Mouse (Mus musculus): ENCODE results near the gene Dnajb1. TPM values are rescaled to one million over a fixed set of nuclear protein-coding genes. Genes with fewer than 3 reads are reported as not detected.

Dnajb1 gene
- polyA plus RNA-seq, 1 experiment from 2014 or later, result 78.3 TPM

- 96% methylated on average over 5 of the region's 5 CpGs for WGBS
- DNase-seq (ENCODE audit: low spot score), result no peak
- Histone ChIP-seq H3K27ac (replicated peaks) (no peak overlapping the region), H3K27me3 (replicated peaks; ENCODE audit: low read depth, poor library complexity, severe bottlenecking) (no peaks in the 10 kb centered on the region), H3K36me3 (replicated peaks) (peaks cover 77% of the 10 kb centered on the region), H3K4me1 (peaks cover 58% of the 10 kb centered on the region), H3K9me3 (no peaks in the 10 kb centered on the region), H3K4me3 (no peak overlapping the region)
Measured at GRCm38 (mm10) chr8:83572246-83572812, 35.7 kb upstream of the Dnajb1 start.

- WGBS, result 83% methylated on average over 18 of the region's 18 CpGs
- H3K27ac ChIP-seq (replicated peaks), result no peak overlapping the region
- H3K27me3 ChIP-seq (replicated peaks; ENCODE audit: low read depth, poor library complexity, severe bottlenecking), result no peaks in the 10 kb centered on the region
- no peak overlapping the region for H3K4me3 ChIP-seq
- peaks cover 57% of the 10 kb centered on the region for H3K4me1 ChIP-seq
- DNase-seq (ENCODE audit: low spot score), result no peak
- H3K36me3 ChIP-seq (replicated peaks), result peaks cover 79% of the 10 kb centered on the region
- no peaks in the 10 kb centered on the region for H3K9me3 ChIP-seq
Measured at GRCm38 (mm10) chr8:83573140-83573875, 34.7 kb upstream of the Dnajb1 start.

- H3K36me3 ChIP-seq (replicated peaks), result peaks cover 83% of the 10 kb centered on the region
- whole genome bisulfite sequencing, result 89% methylated on average over 15 of the region's 15 CpGs
- H3K4me1 ChIP-seq, result peaks cover 67% of the 10 kb centered on the region
- H3K27me3 ChIP-seq (replicated peaks; ENCODE audit: low read depth, poor library complexity, severe bottlenecking), result no peaks in the 10 kb centered on the region
- H3K9me3 ChIP-seq, result no peaks in the 10 kb centered on the region
- H3K27ac ChIP-seq (replicated peaks), result no peak overlapping the region
- no peak overlapping the region for H3K4me3 ChIP-seq
- DNase-seq (ENCODE audit: low spot score), result no peak
Measured at GRCm38 (mm10) chr8:83574631-83575315, 33.2 kb upstream of the Dnajb1 start.

GRCm38 (mm10) chr8:83575561-83576515, 32.2 kb upstream of the Dnajb1 start:
- H3K9me3 ChIP-seq, result no peaks in the 10 kb centered on the region
- no peak overlapping the region for H3K27ac ChIP-seq (replicated peaks)
- no peaks in the 10 kb centered on the region for H3K27me3 ChIP-seq (replicated peaks; ENCODE audit: low read depth, poor library complexity, severe bottlenecking)
- H3K4me1 ChIP-seq, result peaks cover 75% of the 10 kb centered on the region
- 73% methylated on average over 17 of the region's 17 CpGs for WGBS
- H3K4me3 ChIP-seq, result no peak overlapping the region
- peaks cover 83% of the 10 kb centered on the region for H3K36me3 ChIP-seq (replicated peaks)
- DNase-seq (ENCODE audit: low spot score), result no peak

GRCm38 (mm10) chr8:83576516-83576895, 31.5 kb upstream of the Dnajb1 start:
- Histone ChIP-seq H3K36me3 (replicated peaks) (peaks cover 81% of the 10 kb centered on the region), H3K4me3 (no peak overlapping the region), H3K27me3 (replicated peaks; ENCODE audit: low read depth, poor library complexity, severe bottlenecking) (no peaks in the 10 kb centered on the region), H3K27ac (replicated peaks) (no peak overlapping the region), H3K4me1 (peaks cover 82% of the 10 kb centered on the region), H3K9me3 (no peaks in the 10 kb centered on the region)
- DNase-seq (ENCODE audit: low spot score), result no peak
- 55% methylated on average over 4 of the region's 4 CpGs for WGBS

GRCm38 (mm10) chr8:83576921-83577320, 31.1 kb upstream of the Dnajb1 start:
- 42% methylated on average over 4 of the region's 4 CpGs for WGBS
- Histone ChIP-seq H3K9me3 (no peaks in the 10 kb centered on the region), H3K36me3 (replicated peaks) (peaks cover 77% of the 10 kb centered on the region), H3K27ac (replicated peaks) (peak overlapping the region; percentile 44; the same call in 1 of the 2 replicates), H3K4me1 (peaks cover 84% of the 10 kb centered on the region), H3K27me3 (replicated peaks; ENCODE audit: low read depth, poor library complexity, severe bottlenecking) (no peaks in the 10 kb centered on the region), H3K4me3 (peak overlapping the region; percentile 33; the same call in 1 of the 2 replicates)
- DNase-seq (ENCODE audit: low spot score), result no peak

- Histone ChIP-seq H3K36me3 (replicated peaks) (peaks cover 76% of the 10 kb centered on the region), H3K4me1 (peaks cover 88% of the 10 kb centered on the region), H3K27me3 (replicated peaks; ENCODE audit: low read depth, poor library complexity, severe bottlenecking) (no peaks in the 10 kb centered on the region), H3K4me3 (peak overlapping the region; percentile 33; the same call in 1 of the 2 replicates), H3K9me3 (no peaks in the 10 kb centered on the region), H3K27ac (replicated peaks) (peak overlapping the region; percentile 44; the same call in 1 of the 2 replicates)
- 55% methylated on average over 9 of the region's 9 CpGs for WGBS
- peak; percentile 23 for DNase-seq (ENCODE audit: low spot score)
Measured at GRCm38 (mm10) chr8:83577384-83577791, 30.6 kb upstream of the Dnajb1 start.

GRCm38 (mm10) chr8:83578131-83579055, 29.6 kb upstream of the Dnajb1 start:
- Histone ChIP-seq H3K4me1 (peaks cover 89% of the 10 kb centered on the region), H3K36me3 (replicated peaks) (peaks cover 73% of the 10 kb centered on the region), H3K9me3 (no peaks in the 10 kb centered on the region), H3K4me3 (no peak overlapping the region), H3K27ac (replicated peaks) (0 out of 2 replicates have a peak overlapping the region, but pooled peaks have one; percentile 26), H3K27me3 (replicated peaks; ENCODE audit: low read depth, poor library complexity, severe bottlenecking) (no peaks in the 10 kb centered on the region)
- DNase-seq (ENCODE audit: low spot score), result peak; percentile 8
- WGBS, result 77% methylated on average over 17 of the region's 17 CpGs

GRCm38 (mm10) chr8:83579676-83580075, 28.3 kb upstream of the Dnajb1 start:
- DNase-seq (ENCODE audit: low spot score), result peak; percentile 7
- 91% methylated on average over 8 of the region's 8 CpGs for WGBS
- Histone ChIP-seq H3K4me1 (peaks cover 76% of the 10 kb centered on the region), H3K4me3 (no peak overlapping the region), H3K9me3 (no peaks in the 10 kb centered on the region), H3K36me3 (replicated peaks) (peaks cover 73% of the 10 kb centered on the region), H3K27me3 (replicated peaks; ENCODE audit: low read depth, poor library complexity, severe bottlenecking) (no peaks in the 10 kb centered on the region), H3K27ac (replicated peaks) (no peak overlapping the region)

GRCm38 (mm10) chr8:83580826-83581225, 27.2 kb upstream of the Dnajb1 start:
- Histone ChIP-seq H3K27me3 (replicated peaks; ENCODE audit: low read depth, poor library complexity, severe bottlenecking) (no peaks in the 10 kb centered on the region), H3K9me3 (no peaks in the 10 kb centered on the region), H3K27ac (replicated peaks) (no peak overlapping the region), H3K4me3 (no peak overlapping the region), H3K4me1 (peaks cover 65% of the 10 kb centered on the region), H3K36me3 (replicated peaks) (peaks cover 73% of the 10 kb centered on the region)
- no peak for DNase-seq (ENCODE audit: low spot score)
- 90% methylated on average over 8 of the region's 8 CpGs for WGBS

GRCm38 (mm10) chr8:83582226-83582625, 25.8 kb upstream of the Dnajb1 start:
- no peak for DNase-seq (ENCODE audit: low spot score)
- 89% methylated on average over 8 of the region's 8 CpGs for WGBS

More at GRCm38 (mm10) chr8:83582226-83582625, 25.8 kb upstream of the Dnajb1 start:
- Histone ChIP-seq H3K4me1 (peaks cover 54% of the 10 kb centered on the region), H3K4me3 (no peak overlapping the region), H3K36me3 (replicated peaks) (peaks cover 82% of the 10 kb centered on the region), H3K9me3 (no peaks in the 10 kb centered on the region), H3K27ac (replicated peaks) (no peak overlapping the region), H3K27me3 (replicated peaks; ENCODE audit: low read depth, poor library complexity, severe bottlenecking) (no peaks in the 10 kb centered on the region)

Measured in embryonic facial prominence, embryonic 10.5 days (tissue).